In the genomic region with DNA sequence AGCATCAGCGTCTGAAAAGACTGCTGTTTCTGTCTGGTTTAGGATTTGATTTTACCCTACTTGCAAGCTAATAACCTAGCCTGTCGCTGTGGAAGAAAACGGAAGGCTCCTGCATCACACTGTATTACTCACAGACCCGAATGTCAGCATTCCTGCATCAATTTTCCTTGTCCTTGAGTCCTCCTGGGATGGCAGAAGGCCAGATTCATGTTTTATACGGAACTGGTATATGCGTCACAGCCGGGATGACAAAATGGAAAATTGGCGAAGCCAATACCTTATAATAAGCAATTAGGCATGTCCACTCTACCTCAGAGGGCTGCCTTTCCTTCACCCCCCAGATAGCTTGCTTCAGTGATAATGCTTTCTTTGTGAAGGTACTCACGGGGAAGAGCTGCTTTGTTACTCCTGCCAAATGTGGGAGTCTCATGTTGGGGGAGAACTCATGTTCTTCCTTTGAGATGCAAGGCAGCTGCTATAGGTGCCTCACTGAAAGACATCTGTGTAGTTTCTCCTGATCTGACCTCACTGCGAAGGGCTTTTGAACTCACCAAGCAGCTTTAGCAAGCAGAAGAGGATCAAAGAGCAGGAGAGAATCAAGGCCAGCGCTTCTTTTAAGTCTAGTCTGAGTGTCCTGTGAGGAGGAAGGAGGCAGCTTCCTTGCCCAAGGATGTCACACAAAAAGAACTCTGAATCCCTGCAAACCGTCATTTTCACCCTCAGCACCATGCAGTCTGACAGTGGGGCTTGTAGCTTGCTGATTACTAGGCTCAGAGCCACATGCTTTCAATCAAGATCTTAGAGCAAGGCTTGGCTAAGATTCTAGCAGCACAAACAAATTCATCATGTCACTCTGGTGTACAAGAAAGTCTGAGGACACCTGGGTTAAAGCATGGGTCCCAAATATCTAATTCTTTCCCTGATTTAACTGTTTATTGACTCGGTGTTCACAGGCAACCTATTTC, we compare ENCODE assay signal across 14 mouse cellular contexts. TPM values are rescaled to one million over a fixed set of nuclear protein-coding genes. Genes with fewer than 3 reads are reported as not detected.
A peak's percentile ranks its signal among the peaks of the same experiment; 100 is the strongest.
DNase-seq lines count a peak whose midpoint lies in the region; ATAC-seq and TF ChIP-seq lines count a peak whose summit lies in the region.
"Had no signal": no experiment of that assay in that cellular context is flagged by ENCODE, and none has a peak within 500 bp of the region (broad histone marks: within the 10 kb centered on the region; RNA-seq: fewer than 3 reads in every experiment).

No protein-coding gene starts in this region.

- no peak overlapping the region for H3K4me3 ChIP-seq in intestine, embryonic 14.5 days (ENCODE audit: low read depth, low read length)
- H3K4me3 ChIP-seq in intestine, postnatal 0 days (ENCODE audit: low read depth, low read length) = no peak overlapping the region
- H3K4me3 ChIP-seq: erythroblast, embryonic 14.5 days; neural tube, embryonic 13.5 days had no signal

- H3K9ac ChIP-seq in intestine, embryonic 14.5 days (ENCODE audit: low read length) = no peak overlapping the region
- H3K9ac ChIP-seq in intestine, postnatal 0 days (ENCODE audit: low read depth, low read length) = no peak overlapping the region
- H3K9ac ChIP-seq: neural tube, embryonic 13.5 days had no signal

- 46% methylated on average over 13 of the region's 13 CpGs for WGBS in intestine, embryonic 14.5 days
- 59% methylated on average over 13 of the region's 13 CpGs for WGBS in intestine, postnatal 0 days

- H3K36me3 ChIP-seq in intestine, embryonic 14.5 days (ENCODE audit: control insufficient read depth, insufficient read depth, low read length) = no peaks in the 10 kb centered on the region
- no peaks in the 10 kb centered on the region for H3K36me3 ChIP-seq in intestine, postnatal 0 days (ENCODE audit: control insufficient read depth, insufficient read depth)
- H3K36me3 ChIP-seq: G1E; neural tube, embryonic 13.5 days had no signal

- peak; percentile 54 for DNase-seq in intestine, embryonic 14.5 days (ENCODE audit: low spot score)
- DNase-seq in right cerebral cortex, adult 18-20 months = peak; percentile 3
- DNase-seq in right cerebral cortex, postnatal 4 days = no peak
- DNase-seq in brain, embryonic 14.5 days (ENCODE audit: low read depth) = peak; percentile 52
- peak; percentile 10 for DNase-seq in mesoderm, embryonic 11.5 days (ENCODE audit: low read depth, low spot score)
- DNase-seq in retina, postnatal 1 day = no peak
- DNase-seq in gastrocnemius, postnatal 4 days (ENCODE audit: low spot score in 2 of 2) = no peak
- DNase-seq: lung, postnatal 36 days had no signal

- no peak overlapping the region for H3K27ac ChIP-seq in intestine, embryonic 14.5 days (ENCODE audit: low read depth)
- H3K27ac ChIP-seq in intestine, postnatal 0 days (ENCODE audit: low read depth, low read length) = no peak overlapping the region
- H3K27ac ChIP-seq: neural tube, embryonic 13.5 days had no signal

- no peaks in the 10 kb centered on the region for H3K27me3 ChIP-seq in intestine, embryonic 14.5 days (replicated peaks; ENCODE audit: control insufficient read depth, insufficient read depth, low read length)
- H3K27me3 ChIP-seq in intestine, postnatal 0 days (replicated peaks; ENCODE audit: control insufficient read depth, insufficient read depth, low read length) = no peaks in the 10 kb centered on the region
- H3K27me3 ChIP-seq: neural tube, embryonic 13.5 days had no signal

- no peak for ATAC-seq in intestine, embryonic 14.5 days (replicated peaks; ENCODE audit: low FRiP score, low TSS enrichment, low read depth)
- no peak for ATAC-seq in intestine, postnatal 0 days

- H3K4me2 ChIP-seq in intestine, embryonic 14.5 days (ENCODE audit: low read length) = no peak overlapping the region
- no peak overlapping the region for H3K4me2 ChIP-seq in intestine, postnatal 0 days (replicated peaks; ENCODE audit: low read depth)
- H3K4me2 ChIP-seq: neural tube, embryonic 13.5 days had no signal

- no peaks in the 10 kb centered on the region for H3K4me1 ChIP-seq in intestine, embryonic 14.5 days (replicated peaks; ENCODE audit: control insufficient read depth, insufficient read depth, low read length)
- H3K4me1 ChIP-seq in intestine, postnatal 0 days (replicated peaks; ENCODE audit: control insufficient read depth, insufficient read depth, low read length) = no peaks in the 10 kb centered on the region

- H3K9me3 ChIP-seq in intestine, embryonic 14.5 days (ENCODE audit: control insufficient read depth, low read length) = no peaks in the 10 kb centered on the region
- H3K9me3 ChIP-seq in intestine, postnatal 0 days (ENCODE audit: control insufficient read depth) = no peaks in the 10 kb centered on the region
- H3K9me3 ChIP-seq: G1E; neural tube, embryonic 13.5 days had no signal

- no peak for TF ChIP-seq POLR2A in brain, embryonic 14.5 days (IDR thresholded peaks at IDR 0.05; ENCODE audit: borderline replicate concordance, extremely low read depth, insufficient read depth, insufficient read length, poor library complexity, severe bottlenecking)

- no peak for TF ChIP-seq CTCF in intestine, postnatal 0 days (IDR thresholded peaks at IDR 0.05; ENCODE audit: low read depth)
- no peak for TF ChIP-seq CTCF in brain, embryonic 14.5 days (IDR thresholded peaks at IDR 0.05; ENCODE audit: borderline replicate concordance, extremely low read depth, insufficient read depth, insufficient read length)

RNA-seq across cellular contexts. Expression of a gene that starts 37.3 kb away (rescaled TPM):
- 0.14 TPM in 1 of 2 replicates, not detected in the other for polyA plus RNA-seq in intestine, embryonic 14.5 days (2014; fragmentation: Nextera tagmentation; extraction: Ambion mirVana)
- polyA plus RNA-seq in intestine, postnatal 0 days (2015; fragmentation: Nextera tagmentation; extraction: Ambion mirVana) = 0.12 and 0.22 TPM in 2 replicates
- 0.05 TPM in 1 of 2 replicates, not detected in the other for polyA plus RNA-seq in brain, embryonic 14.5 days (2012; rRNA removed)
- not detected for total RNA-seq in gastrocnemius, postnatal 4 days (2021)
- total RNA-seq: left cerebral cortex, postnatal 36 days had no signal
- polyA plus RNA-seq: erythroblast, embryonic 14.5 days; G1E; kidney, embryonic 16.5 days; neural tube, embryonic 13.5 days had no signal

Comparison
In these comparisons a context has a peak if more than half of its experiments do, and no peak if none do; other contexts are left out.
1. DNase-seq: peak in intestine, embryonic 14.5 days (single experiment), right cerebral cortex, adult 18-20 months (single experiment), brain, embryonic 14.5 days (single experiment) and mesoderm, embryonic 11.5 days (single experiment); none in right cerebral cortex, postnatal 4 days (single experiment), retina, postnatal 1 day (single experiment) and gastrocnemius, postnatal 4 days (0 of 2).